Mouse (Mus musculus) lung, adult 2 months (tissue): ENCODE data around the gene Zfp609. TPM values are rescaled to one million over a fixed set of nuclear protein-coding genes. Genes with fewer than 3 reads are reported as not detected.

Experiments
- DNase-seq: peaks from one replicate; pipeline ENCODE4 v3.0.0; 2022
- H3K4me1 ChIP-seq: fragments of 200-500 bp; 2 replicates; pipeline ENCODE4 v1.6.1; 2011; ENCODE audit warnings: low read length; ENCODE audit not compliant: control insufficient read depth, insufficient read depth
- H3K4me3 ChIP-seq: fragments of 200-500 bp; replicated peaks from 2 replicates; pipeline ENCODE3; 2011; ENCODE audit warnings: low read depth, mild to moderate bottlenecking, control low read depth, low read length; ENCODE audit errors: extremely low read depth
- CTCF ChIP-seq: fragments of 200-500 bp; IDR thresholded peaks from 2 replicates; pipeline ENCODE4 v1.5.1; 2011; ENCODE audit warnings: mild to moderate bottlenecking, low read length, control low read depth; ENCODE audit not compliant: insufficient read depth
- POLR2A ChIP-seq: fragments of 200-500 bp; IDR thresholded peaks from 2 replicates; pipeline ENCODE4 v1.6.1; 2011; ENCODE audit warnings: low read depth, mild to moderate bottlenecking, control low read depth, low read length, borderline replicate concordance; ENCODE audit errors: extremely low read depth
- WGBS: fragments of 180-500 bp; shearing (Covaris S2); methylation state at CpG from one replicate; pipeline ENCODE4 v1.1.7; 2018; 5-methylcytosine and 5-hydroxymethylcytosine counted together
- polyA plus RNA-seq: library from polyadenylated mRNA; depleted of rRNA; stranded (reverse); fragments of >200 nt; gene quantifications from 2 replicates; pipeline ENCODE4 v1.2.3, GENCODE M21; 2012

The Zfp609 gene
- polyA plus RNA-seq, 1 experiment: 11.7 TPM

- 85% methylated on average over 3 of the region's 3 CpGs for WGBS
- TF ChIP-seq CTCF (no peak), POLR2A (no peak)
- no peak for DNase-seq
- no peaks in the 10 kb centered on the region for H3K4me1 ChIP-seq
- no peak overlapping the region for H3K4me3 ChIP-seq
These were observed 92.4 kb downstream of the Zfp609 start for GRCm38 (mm10) chr9:65734931-65735330.

- WGBS: 97% methylated on average over 6 of the region's 6 CpGs
- peaks cover 3% of the 10 kb centered on the region for H3K4me1 ChIP-seq
- DNase-seq: no peak
- no peak for TF ChIP-seq POLR2A
- no peak for TF ChIP-seq CTCF
- no peak overlapping the region for H3K4me3 ChIP-seq
These were observed 98.8 kb downstream of the Zfp609 start for GRCm38 (mm10) chr9:65728588-65728987.

- no peak for DNase-seq
- H3K4me3 ChIP-seq: no peak overlapping the region
- TF ChIP-seq POLR2A (no peak), CTCF (no peak)
- WGBS: 69% methylated on average over 4 of the region's 4 CpGs
- H3K4me1 ChIP-seq: peaks cover 3% of the 10 kb centered on the region
These were observed 99.9 kb downstream of the Zfp609 start for GRCm38 (mm10) chr9:65727491-65727890.

- DNase-seq: no peak
- 63% methylated on average over 3 of the region's 3 CpGs for WGBS
- H3K4me3 ChIP-seq: no peak overlapping the region
- peaks cover 6% of the 10 kb centered on the region for H3K4me1 ChIP-seq
- TF ChIP-seq POLR2A: no peak
- no peak for TF ChIP-seq CTCF
These were observed 100.9 kb downstream of the Zfp609 start for GRCm38 (mm10) chr9:65726431-65726830.

GRCm38 (mm10) chr9:65725291-65725622, 102.1 kb downstream of the Zfp609 start:
- no peak for DNase-seq
- 52% methylated on average over 4 of the region's 4 CpGs for WGBS
- TF ChIP-seq CTCF (no peak), POLR2A (no peak)
- Histone ChIP-seq H3K4me3 (no peak overlapping the region), H3K4me1 (peaks cover 7% of the 10 kb centered on the region)

- Histone ChIP-seq H3K4me1 (peaks cover 7% of the 10 kb centered on the region), H3K4me3 (no peak overlapping the region)
- TF ChIP-seq POLR2A (no peak), CTCF (no peak)
- DNase-seq: no peak
- WGBS: 67% methylated on average over 8 of the region's 8 CpGs
These were observed 102.7 kb downstream of the Zfp609 start for GRCm38 (mm10) chr9:65724471-65725290.

- 47% methylated on average over 10 of the region's 10 CpGs for WGBS
- Histone ChIP-seq H3K4me1 (peaks cover 4% of the 10 kb centered on the region), H3K4me3 (no peak overlapping the region)
- DNase-seq: no peak
- no peak for TF ChIP-seq CTCF
- no peak for TF ChIP-seq POLR2A
These were observed 106.2 kb downstream of the Zfp609 start for GRCm38 (mm10) chr9:65721161-65721566.

GRCm38 (mm10) chr9:65718195-65718594, 109.2 kb downstream of the Zfp609 start:
- Histone ChIP-seq H3K4me3 (no peak overlapping the region), H3K4me1 (peaks cover 4% of the 10 kb centered on the region)
- no peak for DNase-seq
- 83% methylated on average over 5 of the region's 5 CpGs for WGBS
- TF ChIP-seq POLR2A: no peak
- no peak for TF ChIP-seq CTCF

GRCm38 (mm10) chr9:65703926-65704595, 123.3 kb downstream of the Zfp609 start:
- WGBS: 93% methylated on average over 24 of the region's 24 CpGs
- DNase-seq: no peak
- Histone ChIP-seq H3K4me3 (no peak overlapping the region), H3K4me1 (no peaks in the 10 kb centered on the region)
- TF ChIP-seq POLR2A: no peak
- no peak for TF ChIP-seq CTCF

GRCm38 (mm10) chr9:65703241-65703640, 124.1 kb downstream of the Zfp609 start:
- 78% methylated on average over 7 of the region's 7 CpGs for WGBS
- no peak for DNase-seq
- Histone ChIP-seq H3K4me1 (no peaks in the 10 kb centered on the region), H3K4me3 (no peak overlapping the region)
- no peak for TF ChIP-seq POLR2A
- TF ChIP-seq CTCF: no peak
